Mouse (Mus musculus): Measurements from ENCODE around the gene Ylpm1. TPM values are rescaled to one million over a fixed set of nuclear protein-coding genes. Genes with fewer than 3 reads are reported as not detected.

Ylpm1 gene
- 23.3 and 28.4 TPM in 2 replicates for polyA plus RNA-seq (2015; fragmentation: Nextera tagmentation; extraction: Ambion mirVana)

GRCm38 (mm10) chr12:84996083-84996496 is at the start of gene Ylpm1:
Gene Ylpm1 (plus strand): TSS chr12:84996321.
- under 1% methylated on average over 45 of the region's 45 CpGs for WGBS
- Histone ChIP-seq H3K4me3 (peak within 1 kb of the TSS; percentile 74), H3K27me3 (no peaks in the 10 kb centered on the region), H3K9ac (peak within 1 kb of the TSS; percentile 96), H3K27ac (peak within 1 kb of the TSS; percentile 81), H3K9me3 (no peaks in the 10 kb centered on the region), H3K36me3 (no peaks in the 10 kb centered on the region), H3K4me1 (peaks cover 22% of the 10 kb centered on the region), H3K4me2 (peak within 1 kb of the TSS; percentile 88)
- ATAC-seq (ENCODE audit: borderline replicate concordance, extremely low read depth, low FRiP score, low TSS enrichment), result peak; percentile 98

- no peak overlapping the region for H3K4me2 ChIP-seq
- no peaks in the 10 kb centered on the region for H3K27me3 ChIP-seq
- peaks cover 19% of the 10 kb centered on the region for H3K4me1 ChIP-seq
- no peak overlapping the region for H3K27ac ChIP-seq
- 67% methylated on average over 2 of the region's 2 CpGs for WGBS
- H3K9ac ChIP-seq, result no peak overlapping the region
- H3K4me3 ChIP-seq, result no peak overlapping the region
- ATAC-seq (ENCODE audit: borderline replicate concordance, extremely low read depth, low FRiP score, low TSS enrichment), result no peak
- H3K9me3 ChIP-seq, result no peaks in the 10 kb centered on the region
- H3K36me3 ChIP-seq, result peaks cover 23% of the 10 kb centered on the region
Measured at GRCm38 (mm10) chr12:84947894-84948583, 48.1 kb upstream of the Ylpm1 start.

DNA sequence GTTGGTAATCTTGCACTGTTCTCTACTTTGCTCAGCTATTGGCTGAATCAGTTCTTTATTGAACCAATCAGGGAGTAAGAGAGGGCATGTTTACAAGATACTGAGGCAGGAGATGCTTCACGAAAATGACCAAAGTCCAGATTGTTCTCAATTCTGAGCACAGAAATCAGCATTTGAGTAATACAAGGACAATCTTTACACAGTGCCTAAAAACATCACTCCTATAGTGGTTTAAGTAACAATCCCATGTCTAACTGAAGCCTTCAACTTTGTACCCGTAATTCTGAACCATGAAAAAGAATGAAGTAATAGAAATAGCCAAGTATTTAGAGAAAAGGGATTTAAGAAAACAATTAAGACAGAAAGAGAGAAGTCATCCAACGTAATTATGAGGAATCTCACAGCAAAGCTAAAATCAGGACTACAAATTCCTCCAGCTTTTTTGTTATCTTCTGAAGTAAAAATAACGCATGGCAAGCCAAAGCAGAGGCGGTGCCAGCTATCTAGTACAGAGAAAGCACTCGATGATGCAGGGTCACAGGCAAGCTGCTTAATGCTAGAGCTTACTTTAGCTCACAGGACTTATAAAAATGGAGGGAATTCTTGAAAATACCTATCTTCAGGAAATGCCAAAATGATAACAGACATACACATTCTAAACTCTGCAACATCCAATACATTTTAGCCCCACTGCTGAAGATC is 47.4 kb upstream of the Ylpm1 start:
- WGBS, result 84% methylated on average over 6 of the region's 6 CpGs
- Histone ChIP-seq H3K9ac (no peak overlapping the region), H3K36me3 (peaks cover 23% of the 10 kb centered on the region), H3K27ac (no peak overlapping the region), H3K27me3 (no peaks in the 10 kb centered on the region), H3K4me1 (peaks cover 19% of the 10 kb centered on the region), H3K4me3 (no peak overlapping the region), H3K4me2 (no peak overlapping the region), H3K9me3 (no peaks in the 10 kb centered on the region)
- ATAC-seq (ENCODE audit: borderline replicate concordance, extremely low read depth, low FRiP score, low TSS enrichment), result no peak

- Histone ChIP-seq H3K36me3 (peaks cover 26% of the 10 kb centered on the region), H3K27me3 (no peaks in the 10 kb centered on the region), H3K4me2 (no peak overlapping the region), H3K9me3 (no peaks in the 10 kb centered on the region), H3K4me1 (peaks cover 19% of the 10 kb centered on the region), H3K27ac (peak overlapping the region; percentile 86), H3K4me3 (no peak overlapping the region), H3K9ac (no peak overlapping the region)
- 37% methylated on average over 6 of the region's 6 CpGs for WGBS
- ATAC-seq (ENCODE audit: borderline replicate concordance, extremely low read depth, low FRiP score, low TSS enrichment), result peak; percentile 20; the same call in 1 of the 2 replicates
Measured at GRCm38 (mm10) chr12:84950763-84951162, 45.4 kb upstream of the Ylpm1 start.

- ATAC-seq (ENCODE audit: borderline replicate concordance, extremely low read depth, low FRiP score, low TSS enrichment), result no peak
Measured at GRCm38 (mm10) chr12:84951531-84951930, 44.6 kb upstream of the Ylpm1 start.

DNA sequence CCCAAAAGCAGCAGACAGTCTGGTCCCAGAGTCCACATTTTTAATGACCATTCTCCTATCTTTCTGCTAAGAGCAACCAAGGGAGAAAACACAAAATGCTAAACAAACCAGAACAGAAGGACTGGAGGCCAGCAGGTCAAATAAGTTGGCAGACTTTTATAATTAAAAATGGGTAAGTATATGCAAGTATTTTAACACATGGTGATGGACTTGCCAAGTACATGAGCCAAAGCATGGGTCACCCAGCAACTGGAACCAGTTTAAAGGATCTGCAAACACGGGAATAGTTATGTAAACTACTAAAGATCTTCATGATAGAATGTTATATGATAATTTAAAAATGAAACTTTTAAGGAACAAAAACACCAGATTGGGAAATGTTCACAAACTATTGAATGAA is 43.8 kb upstream of the Ylpm1 start:
- Histone ChIP-seq H3K4me1 (peaks cover 19% of the 10 kb centered on the region), H3K9me3 (no peaks in the 10 kb centered on the region), H3K27ac (peak overlapping the region; percentile 86), H3K4me2 (no peak overlapping the region), H3K36me3 (peaks cover 25% of the 10 kb centered on the region), H3K27me3 (no peaks in the 10 kb centered on the region), H3K4me3 (no peak overlapping the region), H3K9ac (no peak overlapping the region)
- peak; percentile 74; the same call in 1 of the 2 replicates for ATAC-seq (ENCODE audit: borderline replicate concordance, extremely low read depth, low FRiP score, low TSS enrichment)
- 41% methylated on average over 1 of the region's 1 CpGs for WGBS

More at GRCm38 (mm10) chr12:84951531-84951930, 44.6 kb upstream of the Ylpm1 start:
- peaks cover 28% of the 10 kb centered on the region for H3K36me3 ChIP-seq
- H3K4me3 ChIP-seq, result no peak overlapping the region
- no peak overlapping the region for H3K4me2 ChIP-seq
- H3K4me1 ChIP-seq, result peaks cover 19% of the 10 kb centered on the region
- H3K27ac ChIP-seq, result peak overlapping the region; percentile 86
- 57% methylated on average over 8 of the region's 8 CpGs for WGBS
- no peak overlapping the region for H3K9ac ChIP-seq
- no peaks in the 10 kb centered on the region for H3K9me3 ChIP-seq
- no peaks in the 10 kb centered on the region for H3K27me3 ChIP-seq

DNA sequence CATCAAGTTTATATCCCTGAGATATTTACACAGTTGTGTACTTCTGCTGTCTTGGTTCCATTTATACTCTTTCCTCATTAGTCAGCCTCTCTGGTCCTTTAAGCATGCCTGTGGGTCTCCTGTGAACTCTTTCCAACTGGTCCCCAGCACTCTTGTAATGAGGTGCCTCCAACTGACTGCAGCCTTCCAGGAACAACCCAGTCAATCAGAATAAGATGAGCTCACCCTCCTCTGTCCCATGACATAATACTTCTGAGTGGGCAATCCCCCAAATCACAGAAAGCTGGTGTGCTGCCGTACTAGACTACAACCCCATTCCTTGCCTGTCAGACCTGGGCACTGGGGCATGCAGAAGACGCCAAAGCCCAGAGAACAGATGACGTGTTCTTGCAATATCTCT is 39.8 kb upstream of the Ylpm1 start:
- peak; percentile 89 for ATAC-seq (ENCODE audit: borderline replicate concordance, extremely low read depth, low FRiP score, low TSS enrichment)
- H3K4me3 ChIP-seq, result no peak overlapping the region
- H3K27ac ChIP-seq, result peak overlapping the region; percentile 71
- no peak overlapping the region for H3K4me2 ChIP-seq
- no peaks in the 10 kb centered on the region for H3K27me3 ChIP-seq
- no peaks in the 10 kb centered on the region for H3K9me3 ChIP-seq
- peaks cover 9% of the 10 kb centered on the region for H3K36me3 ChIP-seq
- H3K9ac ChIP-seq, result no peak overlapping the region
- WGBS, result 52% methylated on average over 3 of the region's 3 CpGs
- H3K4me1 ChIP-seq, result peaks cover 23% of the 10 kb centered on the region

DNA sequence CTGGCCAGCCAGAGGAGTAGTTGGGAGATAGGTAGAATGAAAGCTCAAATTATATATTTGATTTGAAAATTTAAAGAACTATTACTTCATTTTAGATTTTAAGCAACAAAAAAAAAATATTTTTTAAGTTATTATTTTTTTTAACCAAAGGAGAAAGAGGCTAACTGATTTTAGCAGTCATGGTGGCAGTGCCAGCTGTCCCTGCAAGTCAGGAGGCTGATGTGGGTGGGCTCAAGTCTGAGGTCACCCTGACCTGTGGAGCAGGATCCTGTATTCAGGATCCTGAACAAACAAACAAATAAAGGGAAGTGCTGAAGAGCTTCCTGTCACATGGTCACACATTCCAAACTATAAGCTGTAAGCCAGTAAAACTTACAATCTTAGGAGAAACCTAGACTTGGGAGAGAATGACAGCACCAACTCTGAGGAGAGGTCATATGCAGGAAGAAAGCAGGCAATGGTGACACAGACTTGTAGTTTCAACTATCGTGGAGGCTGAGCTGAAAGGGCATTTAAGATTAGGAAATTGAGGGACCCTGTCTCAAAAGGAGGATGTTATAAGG is 37.2 kb upstream of the Ylpm1 start:
- H3K9ac ChIP-seq, result no peak overlapping the region
- no peak for ATAC-seq (ENCODE audit: borderline replicate concordance, extremely low read depth, low FRiP score, low TSS enrichment)
- H3K4me1 ChIP-seq, result peaks cover 11% of the 10 kb centered on the region; the same call in 1 of the 2 replicates
- peak overlapping the region; percentile 18; the same call in 1 of the 2 replicates for H3K27ac ChIP-seq
- H3K27me3 ChIP-seq, result no peaks in the 10 kb centered on the region
- H3K4me2 ChIP-seq, result no peak overlapping the region
- H3K9me3 ChIP-seq, result no peaks in the 10 kb centered on the region
- no peak overlapping the region for H3K4me3 ChIP-seq
- 66% methylated on average over 1 of the region's 1 CpGs for WGBS
- peaks cover 9% of the 10 kb centered on the region for H3K36me3 ChIP-seq

DNA sequence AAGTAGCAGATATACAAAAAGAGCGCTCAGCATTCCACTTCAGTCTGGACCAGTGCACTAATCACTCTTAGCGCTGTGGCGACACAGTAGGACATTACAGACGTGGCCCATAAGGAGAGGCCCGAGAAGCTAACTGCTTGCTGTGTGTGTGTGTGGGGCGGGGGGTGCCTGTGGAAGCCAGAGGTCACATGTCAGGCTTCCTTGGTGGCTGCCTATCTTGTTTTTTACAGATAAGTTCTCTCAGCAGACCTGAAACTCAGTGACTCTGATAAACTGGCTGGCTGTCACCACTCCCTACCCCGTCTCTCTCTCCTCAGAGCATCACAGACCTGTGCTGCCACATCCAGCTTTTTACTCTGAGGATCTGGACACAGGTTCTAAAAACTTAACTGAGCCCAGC is 33.5 kb upstream of the Ylpm1 start:
- Histone ChIP-seq H3K4me3 (no peak overlapping the region), H3K4me1 (peaks cover 10% of the 10 kb centered on the region; the same call in 1 of the 2 replicates), H3K9ac (no peak overlapping the region), H3K9me3 (no peaks in the 10 kb centered on the region), H3K4me2 (no peak overlapping the region), H3K36me3 (peaks cover 3% of the 10 kb centered on the region), H3K27me3 (no peaks in the 10 kb centered on the region), H3K27ac (no peak overlapping the region)
- no peak; the same call in 1 of the 2 replicates for ATAC-seq (ENCODE audit: borderline replicate concordance, extremely low read depth, low FRiP score, low TSS enrichment)
- WGBS, result 64% methylated on average over 7 of the region's 7 CpGs

DNA sequence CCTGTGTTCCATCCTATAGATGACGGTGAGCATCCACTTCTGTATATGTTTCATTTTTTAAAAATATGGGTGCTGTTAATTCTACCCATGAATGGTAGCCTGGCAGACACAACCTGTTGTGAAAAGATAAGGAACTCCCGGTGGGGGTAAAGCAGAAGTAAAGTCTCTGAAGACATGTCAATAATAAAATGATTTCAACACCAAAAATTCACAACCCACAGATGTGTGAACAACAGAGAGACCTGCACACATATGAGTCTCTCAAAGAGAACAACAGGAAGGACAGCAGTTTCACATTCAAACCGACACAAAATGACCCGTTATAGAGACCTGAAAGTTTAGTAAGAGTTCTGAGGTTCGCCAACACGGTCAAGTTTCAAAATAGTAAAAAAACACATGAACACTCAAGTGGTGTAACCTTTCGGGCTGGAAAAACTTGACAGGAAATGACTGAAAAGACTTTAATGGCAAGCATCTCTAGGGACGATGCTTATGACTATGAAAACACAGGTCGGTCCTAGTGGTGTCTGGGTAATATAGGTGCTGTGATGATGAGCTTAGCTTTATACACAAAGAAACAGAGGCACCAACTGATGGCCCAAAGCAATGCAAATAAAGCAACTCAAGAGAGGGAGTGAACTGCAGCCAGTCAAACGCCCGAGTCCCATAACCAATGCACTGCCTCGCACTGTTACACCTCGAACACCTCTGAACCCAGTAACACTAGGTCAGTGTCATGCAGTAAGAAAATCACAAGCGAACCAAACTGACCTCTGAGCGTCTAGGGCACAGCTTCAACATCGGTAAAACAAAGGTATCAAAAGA is 27.1 kb upstream of the Ylpm1 start:
- Histone ChIP-seq H3K4me3 (peak overlapping the region; percentile 84), H3K36me3 (peaks cover 8% of the 10 kb centered on the region), H3K27ac (no peak overlapping the region), H3K9me3 (no peaks in the 10 kb centered on the region), H3K4me1 (peaks cover 15% of the 10 kb centered on the region), H3K27me3 (no peaks in the 10 kb centered on the region), H3K4me2 (peak overlapping the region; percentile 75), H3K9ac (0 out of 2 replicates have a peak overlapping the region, but pooled peaks have one; percentile 70)
- 78% methylated on average over 16 of the region's 16 CpGs for WGBS
- ATAC-seq (ENCODE audit: borderline replicate concordance, extremely low read depth, low FRiP score, low TSS enrichment), result no peak

DNA sequence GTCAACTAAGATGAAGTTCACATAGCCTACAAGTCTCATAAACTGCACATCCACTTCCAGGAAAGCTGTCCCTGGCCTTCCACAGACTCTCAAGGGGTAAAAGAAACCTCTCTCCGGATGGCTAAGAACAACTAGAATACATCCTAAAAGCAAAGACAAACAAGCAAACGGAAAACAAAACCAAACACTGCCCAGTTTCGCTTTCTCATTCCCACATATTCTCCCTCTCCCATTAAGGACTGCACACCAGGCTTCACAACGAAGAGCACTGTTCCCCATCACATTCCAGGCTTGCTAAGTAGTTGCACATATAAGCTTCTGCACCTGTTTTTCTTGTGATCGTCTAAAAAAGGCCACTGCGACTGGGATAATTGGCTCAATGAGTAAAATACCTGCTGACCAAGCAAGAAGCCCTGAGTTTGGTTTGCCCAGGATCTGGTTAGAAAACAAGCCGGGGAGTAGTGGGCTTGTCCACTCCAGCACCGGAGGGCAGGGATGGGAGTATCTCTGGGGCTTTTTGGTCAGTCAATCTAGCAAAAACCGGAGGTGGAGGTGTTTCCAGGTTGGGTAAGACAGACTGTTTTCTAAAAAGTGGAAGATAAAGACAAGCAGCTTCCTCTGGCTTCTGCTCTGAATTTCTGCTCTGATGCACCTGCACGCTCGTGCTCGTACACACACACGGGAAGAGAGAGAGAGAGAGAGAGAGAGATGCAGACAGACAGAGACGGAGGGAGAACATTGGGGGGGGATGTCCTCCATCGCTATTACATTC is 26.3 kb upstream of the Ylpm1 start:
- H3K27ac ChIP-seq, result no peak overlapping the region
- 21% methylated on average over 15 of the region's 15 CpGs for WGBS
- ATAC-seq (ENCODE audit: borderline replicate concordance, extremely low read depth, low FRiP score, low TSS enrichment), result no peak

More for the DNA sequence above, 26.3 kb upstream of the Ylpm1 start:
- H3K27me3 ChIP-seq, result no peaks in the 10 kb centered on the region
- peaks cover 14% of the 10 kb centered on the region for H3K36me3 ChIP-seq
- peak overlapping the region; percentile 75 for H3K4me2 ChIP-seq
- H3K9me3 ChIP-seq, result no peaks in the 10 kb centered on the region
- H3K4me3 ChIP-seq, result peak overlapping the region; percentile 84
- H3K4me1 ChIP-seq, result peaks cover 15% of the 10 kb centered on the region
- H3K9ac ChIP-seq, result peak overlapping the region; percentile 70
